Mouse (Mus musculus) liver, adult 2 months (tissue): ENCODE measurements at regions not wholly inside any gene's neighbourhood (a gene's known extent, or its start where the extent isn't known, plus 50 kb on each side); places are given as distances from the start of the nearest gene placed in this dataset.

ENCODE experiments used
- CTCF ChIP-seq: fragments of 200-500 bp; IDR thresholded peaks from 2 replicates; pipeline ENCODE4 v1.5.1; 2011; ENCODE audit warnings: low read depth, low read length, control low read depth
- POLR2A ChIP-seq: fragments of 200-500 bp; IDR thresholded peaks from 2 replicates; pipeline ENCODE4 v1.6.1; 2011; ENCODE audit warnings: low read length, control low read depth; ENCODE audit not compliant: insufficient read depth; ENCODE audit errors: extremely low read depth

DNA sequence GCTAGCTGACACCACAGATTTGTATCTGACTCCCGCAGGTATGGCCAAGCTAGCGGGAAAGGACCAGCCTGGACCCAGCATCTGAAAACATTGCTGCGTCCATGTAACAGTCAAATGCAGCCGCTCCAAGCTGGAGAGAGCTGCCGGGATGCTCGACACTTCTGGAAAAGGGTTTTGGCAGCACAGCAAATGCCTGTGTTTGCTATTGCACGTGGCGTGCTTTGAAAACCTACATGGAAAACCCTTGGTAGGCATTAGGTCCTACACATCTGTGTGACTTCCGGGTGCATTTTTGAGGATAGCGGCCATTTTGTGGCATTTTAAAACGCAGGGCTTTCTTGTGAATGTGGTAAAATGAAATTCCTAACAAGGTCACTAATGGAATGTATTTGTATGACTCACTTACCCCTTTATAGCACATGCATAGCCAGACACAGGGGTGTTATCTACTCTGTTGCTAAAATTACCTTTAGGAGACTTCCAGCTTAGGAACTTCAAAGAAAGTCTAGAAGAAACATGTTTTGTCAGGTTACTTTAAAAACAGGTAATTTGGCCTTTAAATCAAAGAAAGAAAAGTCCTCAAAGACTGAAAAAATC, 345.9 kb upstream of the Gm11114 start:
- TF ChIP-seq POLR2A (no peak), CTCF (no peak)
